Mouse (Mus musculus): ENCODE measurements at regions not wholly inside any gene's neighbourhood (a gene's known extent, or its start where the extent isn't known, plus 50 kb on each side); places are given as distances from the start of the nearest gene placed in this dataset.

DNA sequence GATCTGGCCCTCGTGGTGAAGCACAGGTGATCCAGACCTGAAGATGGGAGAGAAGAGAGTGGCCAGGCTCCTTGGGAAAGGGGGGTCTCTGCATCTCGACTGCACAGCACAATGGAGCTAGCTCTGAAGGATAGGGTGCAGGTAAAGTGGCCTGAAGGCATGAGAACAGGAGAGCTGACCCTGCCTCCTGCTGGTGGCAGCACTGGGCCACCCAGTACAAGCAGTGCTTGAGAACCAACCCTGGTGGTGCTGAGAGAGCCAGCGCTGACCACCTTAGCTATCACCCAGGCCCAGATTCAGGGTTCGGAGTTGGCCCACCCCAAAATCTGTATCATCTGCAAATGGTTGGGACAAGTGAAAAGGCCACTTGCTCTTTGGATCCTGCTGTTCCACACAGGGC is 66.2 kb downstream of the A730009L09Rik start:
- intact Hi-C loops (cut with DNase I): no loop called here
- no peak for DNase-seq (ENCODE audit: low spot score in 2 of 2)

DNA sequence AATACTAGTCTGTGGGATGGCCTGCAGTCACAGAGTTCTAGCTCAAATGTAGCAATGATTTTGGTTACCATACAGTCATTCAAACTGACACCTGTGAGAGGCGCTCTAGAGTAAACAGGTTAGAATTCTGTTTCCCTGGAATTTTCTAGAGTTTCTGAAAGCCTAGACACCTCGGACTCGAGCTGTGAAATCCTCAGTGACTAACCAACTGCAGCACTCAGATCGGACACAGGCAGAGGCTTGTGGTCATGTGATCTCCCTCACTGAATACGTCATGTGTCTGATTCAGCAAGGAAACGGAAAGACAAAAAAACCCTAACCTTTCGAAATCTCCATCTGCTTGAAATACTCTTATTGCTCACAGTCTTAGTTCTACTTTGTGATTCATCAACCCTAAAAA is 68.4 kb downstream of the A730009L09Rik start:
- DNase-seq (ENCODE audit: low spot score in 2 of 2): peak in 1 of 2 experiments; percentile 81
- intact Hi-C loops (cut with DNase I): no loop called here

DNA sequence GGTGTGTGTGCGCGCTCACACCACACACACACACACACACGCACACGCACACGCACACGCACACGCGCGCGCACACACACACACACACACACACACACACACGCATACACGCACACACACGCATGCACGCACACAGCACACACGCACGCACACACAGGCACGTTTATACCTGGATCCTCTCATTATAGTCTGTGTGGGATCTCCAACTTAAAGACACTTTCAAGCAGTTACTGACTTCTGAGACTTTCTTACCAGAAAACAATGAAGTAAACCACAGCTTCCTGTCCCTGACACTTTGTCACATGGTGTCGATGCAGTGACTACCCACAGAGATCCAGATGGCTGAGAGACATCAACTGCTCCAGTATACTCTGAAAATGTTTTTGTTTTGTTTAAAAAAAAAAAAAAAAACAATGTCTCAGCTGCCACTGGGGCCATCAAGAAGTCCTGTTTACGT is 68.9 kb downstream of the A730009L09Rik start:
- DNase-seq (ENCODE audit: low spot score in 2 of 2): no peak
- intact Hi-C loops (cut with DNase I): no loop called here

DNA sequence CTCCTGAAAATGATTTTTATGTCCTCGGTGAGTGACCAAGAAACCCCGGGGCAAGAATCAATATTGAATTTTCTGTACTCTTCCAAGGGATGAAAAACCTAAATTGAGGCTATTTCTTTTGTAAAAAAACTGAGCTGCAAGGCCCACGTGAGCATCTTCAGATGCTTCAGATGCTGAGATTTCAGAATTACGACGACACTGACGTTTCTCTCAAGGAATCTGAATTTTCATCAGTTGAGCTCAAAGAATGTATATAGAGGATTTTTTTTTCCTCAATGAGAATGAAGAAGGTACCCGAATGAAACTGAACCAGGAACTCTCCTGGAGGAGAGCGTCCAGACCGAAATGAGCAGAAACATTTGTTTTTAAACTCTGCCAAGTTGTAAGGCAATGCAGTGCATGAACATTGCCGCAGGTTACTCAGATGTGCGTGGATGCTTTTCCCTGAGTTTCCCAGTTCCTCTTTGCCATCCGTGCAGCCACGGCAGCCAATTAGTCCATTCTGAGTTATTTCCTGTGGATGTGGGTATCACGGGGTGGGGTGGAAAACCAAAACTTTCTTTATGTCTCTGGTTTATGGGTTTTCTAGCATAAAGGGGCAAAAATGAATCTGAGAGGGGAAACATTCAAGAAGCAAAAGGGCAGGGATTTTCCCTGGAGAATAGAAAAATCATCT is 69.9 kb downstream of the A730009L09Rik start:
- no peak for DNase-seq (ENCODE audit: low spot score in 2 of 2)

DNA sequence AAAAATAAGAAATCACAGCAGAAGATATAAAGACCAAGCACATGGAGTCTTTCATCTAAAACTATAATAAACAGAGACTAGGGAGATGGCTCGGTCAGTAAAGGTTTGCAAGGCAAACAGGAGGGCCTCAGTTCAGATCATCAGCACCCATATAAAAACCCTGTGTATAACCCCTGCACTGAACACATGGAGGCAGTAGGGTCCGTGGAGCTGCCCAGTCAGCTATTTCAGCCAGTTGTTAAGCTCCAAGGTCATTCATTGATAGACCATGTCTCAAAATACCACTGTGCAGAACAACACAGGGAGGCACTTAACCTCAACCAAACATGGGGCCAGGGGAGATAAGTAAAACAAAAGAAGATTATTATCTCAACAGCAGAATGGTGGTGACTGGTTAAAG is 78.1 kb downstream of the A730009L09Rik start:
- no peak for DNase-seq (ENCODE audit: low spot score in 2 of 2)
- intact Hi-C loops (cut with DNase I): no loop called here

More for the DNA sequence above, 69.9 kb downstream of the A730009L09Rik start:
- intact Hi-C loops (cut with DNase I): no loop called here

- no peak for DNase-seq (ENCODE audit: low spot score in 2 of 2)
- intact Hi-C loops (cut with DNase I): no loop called here
Observed at GRCm38 (mm10) chr16:84602969-84603368, 88.0 kb downstream of the A730009L09Rik start.

GRCm38 (mm10) chr16:84603465-84604205 is 88.7 kb downstream of the A730009L09Rik start:
- no peak for DNase-seq (ENCODE audit: low spot score in 2 of 2)
- intact Hi-C loops (cut with DNase I): no loop called here

DNA sequence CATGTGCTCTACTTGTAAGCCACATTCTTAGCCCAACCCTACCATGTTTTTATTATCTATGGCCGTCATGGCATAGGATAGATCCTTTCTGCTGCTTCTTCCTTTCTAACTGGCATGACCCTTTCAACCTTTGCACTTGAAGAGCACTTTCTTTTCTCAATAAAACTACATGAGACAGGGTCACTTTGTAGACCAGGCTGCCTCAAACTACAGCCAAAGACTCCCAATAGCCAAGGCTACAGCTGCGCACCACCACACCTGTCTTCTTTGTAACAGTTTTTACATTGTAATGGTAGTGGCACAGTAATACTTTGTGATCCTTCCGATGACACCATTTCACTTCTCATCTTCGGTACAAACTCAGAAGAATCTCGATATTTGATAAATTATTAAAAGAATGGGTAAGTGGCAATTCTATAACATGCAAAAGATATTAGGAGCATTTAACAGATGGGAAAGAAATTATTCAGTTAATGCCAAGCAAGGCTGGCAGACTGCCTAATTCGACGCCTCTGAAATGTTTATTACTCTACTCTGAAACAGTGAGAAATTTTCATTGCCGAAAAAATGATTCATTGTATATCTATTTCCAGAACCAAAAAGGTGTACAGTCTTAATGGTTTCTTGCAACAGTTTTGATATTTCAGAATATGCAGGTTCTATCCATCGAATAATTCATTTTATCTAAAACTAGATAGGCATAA is 89.5 kb downstream of the A730009L09Rik start:
- intact Hi-C loops (cut with DNase I): no loop called here

GRCm38 (mm10) chr16:84606010-84606803 is 91.3 kb downstream of the A730009L09Rik start:
- intact Hi-C loops (cut with DNase I): no loop called here
- DNase-seq (ENCODE audit: low spot score in 2 of 2): peak in 1 of 2 experiments; percentile 36

More for the DNA sequence above, 89.5 kb downstream of the A730009L09Rik start:
- no peak for DNase-seq (ENCODE audit: low spot score in 2 of 2)

DNA sequence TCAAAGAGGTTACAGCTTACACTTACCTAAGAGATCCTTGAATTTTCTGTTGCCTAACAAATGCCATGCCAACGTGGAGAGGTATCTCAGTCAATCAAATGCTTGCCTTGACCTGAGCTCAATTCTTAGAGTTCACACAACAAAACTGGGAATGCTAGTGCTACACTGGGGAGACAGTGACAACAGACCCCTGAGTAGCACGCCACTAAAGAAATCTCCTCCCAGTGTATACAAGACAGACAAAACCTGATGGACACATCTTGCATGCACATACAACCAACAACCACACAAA is 91.8 kb downstream of the A730009L09Rik start:
- intact Hi-C loops (cut with DNase I): no loop called here
- DNase-seq (ENCODE audit: low spot score in 2 of 2): no peak

- intact Hi-C loops (cut with DNase I): no loop called here
- DNase-seq (ENCODE audit: low spot score in 2 of 2): no peak
Observed at GRCm38 (mm10) chr16:84607503-84607902, 92.6 kb downstream of the A730009L09Rik start.

DNA sequence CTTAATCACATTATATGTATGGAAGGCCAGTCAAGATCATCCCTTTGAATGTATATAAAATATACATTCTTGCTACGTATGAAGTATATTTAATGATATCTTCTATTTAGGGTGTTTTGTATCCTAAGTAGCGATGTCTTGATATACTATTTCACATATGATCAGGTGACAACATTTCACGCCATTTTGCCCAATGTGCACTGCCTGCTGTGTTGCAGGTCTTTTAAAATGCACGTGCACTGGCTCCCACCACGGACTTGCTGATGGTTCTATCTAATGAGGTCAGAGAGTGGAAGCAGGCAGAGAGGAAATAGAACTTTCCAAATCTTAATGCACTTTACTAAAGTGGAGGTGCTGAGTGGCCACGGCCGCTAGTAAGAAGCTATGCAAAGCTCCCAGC is 100.8 kb downstream of the A730009L09Rik start:
- intact Hi-C loops (cut with DNase I): no loop called here
- DNase-seq (ENCODE audit: low spot score in 2 of 2): no peak

DNA sequence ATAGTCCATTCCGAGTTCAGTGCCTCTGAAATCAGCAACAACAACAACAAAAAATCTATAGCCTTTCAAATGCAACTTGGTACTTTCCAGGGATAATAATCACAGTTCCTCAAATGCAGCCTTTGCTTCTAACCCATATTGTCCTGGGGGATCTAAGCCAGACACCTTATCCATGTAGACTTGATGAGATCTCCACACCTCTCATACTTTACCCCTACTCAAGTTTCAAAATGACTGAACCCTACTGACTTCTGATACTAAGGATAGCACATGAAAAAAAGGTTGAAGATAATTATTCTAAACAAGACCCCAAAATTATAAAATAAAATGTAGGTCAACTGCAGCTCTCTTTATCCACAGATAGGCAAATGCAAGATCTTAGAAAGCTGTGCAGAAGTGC is 101.2 kb downstream of the A730009L09Rik start:
- intact Hi-C loops (cut with DNase I): no loop called here
- no peak for DNase-seq (ENCODE audit: low spot score in 2 of 2)

- no peak for DNase-seq (ENCODE audit: low spot score in 2 of 2)
- intact Hi-C loops (cut with DNase I): no loop called here
Observed at GRCm38 (mm10) chr16:84618379-84618778, 103.5 kb downstream of the A730009L09Rik start.

GRCm38 (mm10) chr16:84619876-84620275 is 105.0 kb downstream of the A730009L09Rik start:
- intact Hi-C loops (cut with DNase I): no loop called here
- DNase-seq (ENCODE audit: low spot score in 2 of 2): no peak

- intact Hi-C loops (cut with DNase I): no loop called here
- no peak for DNase-seq (ENCODE audit: low spot score in 2 of 2)
Observed at GRCm38 (mm10) chr16:84620861-84621260, 105.9 kb downstream of the A730009L09Rik start.

DNA sequence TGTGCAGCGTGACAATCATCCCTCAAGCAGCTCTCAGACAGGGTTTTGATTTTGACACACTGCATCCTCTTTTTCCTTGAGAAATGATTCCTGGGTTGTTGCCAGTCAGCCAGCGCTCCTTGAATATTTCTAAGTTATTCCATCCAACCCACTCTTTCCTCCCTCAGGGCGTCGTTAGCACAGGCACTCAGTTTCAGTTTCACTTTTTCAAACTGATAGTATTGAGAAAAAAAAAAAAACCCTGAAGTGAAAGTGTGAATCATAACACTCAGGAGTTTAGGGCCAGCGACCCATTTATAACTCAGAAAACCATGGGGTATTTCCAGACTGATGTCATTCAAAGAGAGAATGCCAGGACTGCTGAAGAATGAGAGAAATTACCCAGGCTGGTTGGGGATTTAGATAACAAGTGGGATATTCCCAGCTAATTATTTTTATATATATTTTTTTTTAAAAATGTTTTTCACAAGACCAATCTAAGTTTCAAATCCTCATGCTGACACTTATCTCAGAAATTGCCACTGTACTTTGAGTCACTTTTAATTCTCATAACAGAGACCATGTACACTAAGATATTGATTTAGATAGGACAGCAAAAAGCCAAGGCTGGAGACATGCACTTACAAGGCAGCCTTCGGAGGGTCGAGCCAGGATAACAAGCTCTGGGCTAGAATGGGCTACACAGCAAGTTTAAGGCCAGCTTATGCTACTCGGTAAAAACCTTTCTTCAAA is 106.5 kb downstream of the A730009L09Rik start:
- DNase-seq (ENCODE audit: low spot score in 2 of 2): peak in 1 of 2 experiments; percentile 39
- intact Hi-C loops (cut with DNase I): no loop called here

- DNase-seq (ENCODE audit: low spot score in 2 of 2): no peak
- intact Hi-C loops (cut with DNase I): no loop called here
Observed at GRCm38 (mm10) chr16:84623346-84624085, 108.6 kb downstream of the A730009L09Rik start.

Data from left cerebral cortex, postnatal 25 days (tissue).